Mouse (Mus musculus) bone marrow macrophage, adult 2 months (primary cell): ENCODE results near the gene Msi2. TPM values are rescaled to one million over a fixed set of nuclear protein-coding genes. Genes with fewer than 3 reads are reported as not detected.

ENCODE experiments used
- H3K27ac ChIP-seq: 2 replicates; pipeline ENCODE4 v1.5.1; 2012; ENCODE audit warnings: low read depth, low read length; ENCODE audit not compliant: insufficient read depth
- H3K4me1 ChIP-seq: 2 replicates; pipeline ENCODE4 v1.6.1; 2012; ENCODE audit warnings: low read length; ENCODE audit not compliant: control insufficient read depth, insufficient read depth
- H3K4me3 ChIP-seq: 2 replicates; pipeline ENCODE4 v1.5.1; 2012; ENCODE audit warnings: mild to moderate bottlenecking, low read length, moderate library complexity; ENCODE audit not compliant: insufficient read depth
- CTCF ChIP-seq: IDR thresholded peaks from 2 replicates; pipeline ENCODE4 v1.5.1; 2012; ENCODE audit warnings: low read depth, mild to moderate bottlenecking, low read length, moderate library complexity
- POLR2A ChIP-seq: IDR thresholded peaks from 2 replicates; pipeline ENCODE4 v1.6.1; 2012; ENCODE audit warnings: mild to moderate bottlenecking, low read depth, low read length, borderline replicate concordance
- polyA plus RNA-seq: library from polyadenylated mRNA; stranded (reverse); fragments of >200 nt; gene quantifications from 2 replicates; pipeline ENCODE4 v1.2.4, GENCODE M21; 2012; ENCODE audit not compliant: missing spikeins, insufficient read depth, insufficient read length

Msi2 gene
- polyA plus RNA-seq, 1 experiment = 9.8 TPM

- H3K27ac ChIP-seq = no peak overlapping the region
- peaks cover 8% of the 10 kb centered on the region; the same call in 1 of the 2 replicates for H3K4me1 ChIP-seq
- no peak overlapping the region for H3K4me3 ChIP-seq
- TF ChIP-seq POLR2A = no peak
- TF ChIP-seq CTCF = no peak
Observed at GRCm38 (mm10) chr11:88619468-88620157, 98.7 kb downstream of the Msi2 start.

GRCm38 (mm10) chr11:88618732-88619309 lies 99.5 kb downstream of the Msi2 start:
- no peak for TF ChIP-seq POLR2A
- no peak for TF ChIP-seq CTCF
- H3K4me1 ChIP-seq = peaks cover 14% of the 10 kb centered on the region

GRCm38 (mm10) chr11:88618005-88618501 lies 100.3 kb downstream of the Msi2 start:
- TF ChIP-seq POLR2A (no peak), CTCF (no peak)
- Histone ChIP-seq H3K4me3 (no peak overlapping the region), H3K4me1 (peaks cover 19% of the 10 kb centered on the region), H3K27ac (no peak overlapping the region)

More at GRCm38 (mm10) chr11:88618732-88619309, 99.5 kb downstream of the Msi2 start:
- no peak overlapping the region for H3K27ac ChIP-seq
- no peak overlapping the region for H3K4me3 ChIP-seq

- TF ChIP-seq CTCF (no peak), POLR2A (no peak)
- no peak overlapping the region for H3K4me3 ChIP-seq
- peaks cover 22% of the 10 kb centered on the region for H3K4me1 ChIP-seq
- H3K27ac ChIP-seq = no peak overlapping the region
Observed at GRCm38 (mm10) chr11:88617380-88617779, 100.9 kb downstream of the Msi2 start.

GRCm38 (mm10) chr11:88614527-88615305 lies 103.6 kb downstream of the Msi2 start:
- Histone ChIP-seq H3K4me3 (no peak overlapping the region), H3K27ac (no peak overlapping the region), H3K4me1 (peaks cover 22% of the 10 kb centered on the region)
- TF ChIP-seq CTCF (no peak), POLR2A (no peak)

- H3K27ac ChIP-seq = peak overlapping the region; percentile 7
- H3K4me3 ChIP-seq = peak overlapping the region; percentile 34
- peaks cover 20% of the 10 kb centered on the region for H3K4me1 ChIP-seq
- no peak for TF ChIP-seq CTCF
- no peak for TF ChIP-seq POLR2A
Observed at GRCm38 (mm10) chr11:88613771-88614526, 104.4 kb downstream of the Msi2 start.

- Histone ChIP-seq H3K4me1 (peaks cover 14% of the 10 kb centered on the region), H3K27ac (no peak overlapping the region), H3K4me3 (no peak overlapping the region)
- TF ChIP-seq POLR2A = no peak
- no peak for TF ChIP-seq CTCF
Observed at GRCm38 (mm10) chr11:88613008-88613407, 105.3 kb downstream of the Msi2 start.

DNA sequence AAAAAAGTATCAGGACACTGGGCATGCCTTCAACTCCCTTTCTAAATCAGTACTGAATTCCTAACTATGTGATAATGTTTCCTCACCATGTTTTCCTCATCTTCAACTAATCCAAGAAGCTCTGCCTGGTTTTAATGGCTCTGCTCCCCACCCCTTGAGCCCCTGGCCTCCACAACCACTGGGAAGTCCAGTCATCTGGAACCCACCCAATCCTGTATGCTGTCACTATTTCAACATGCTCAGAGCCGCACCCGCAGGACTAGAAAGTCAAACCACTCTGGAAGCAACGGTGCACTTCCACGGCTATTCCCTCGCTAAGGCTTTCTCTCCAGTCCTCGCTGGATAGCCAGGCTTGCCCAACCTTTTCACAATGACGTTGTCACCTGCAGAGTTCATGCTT lies 106.2 kb downstream of the Msi2 start:
- no peak for TF ChIP-seq POLR2A
- no peak for TF ChIP-seq CTCF
- Histone ChIP-seq H3K27ac (no peak overlapping the region), H3K4me1 (peaks cover 14% of the 10 kb centered on the region), H3K4me3 (no peak overlapping the region)

- Histone ChIP-seq H3K4me1 (peaks cover 14% of the 10 kb centered on the region), H3K27ac (no peak overlapping the region), H3K4me3 (no peak overlapping the region)
- TF ChIP-seq POLR2A = no peak
- TF ChIP-seq CTCF = no peak
Observed at GRCm38 (mm10) chr11:88610809-88611208, 107.5 kb downstream of the Msi2 start.
